Mouse (Mus musculus) midbrain, embryonic 10.5 days (tissue): ENCODE measurements around the gene Hs3st1. TPM values are rescaled to one million over a fixed set of nuclear protein-coding genes. Genes with fewer than 3 reads are reported as not detected.
"Not testable (repeated sequence)": the region's sequence is repeated elsewhere in the genome, so short reads cannot be mapped to it uniquely, and the experiment has no call there.

ENCODE experiments used
- DNase-seq: peaks from one replicate; pipeline ENCODE4 v3.0.0-alpha.2; 2017; ENCODE audit warnings: low spot score
- H3K27ac ChIP-seq: fragments of 300-500 bp; sonication (generic); replicated peaks from 2 replicates; pipeline ENCODE4 v1.5.1; 2016; ENCODE audit warnings: mild to moderate bottlenecking
- H3K27me3 ChIP-seq: fragments of 300-500 bp; sonication (generic); 2 replicates; pipeline ENCODE4 v1.6.1; 2016; ENCODE audit warnings: low read depth, mild to moderate bottlenecking; ENCODE audit not compliant: poor library complexity, severe bottlenecking
- H3K36me3 ChIP-seq: fragments of 300-500 bp; sonication (generic); 2 replicates; pipeline ENCODE4 v1.6.1; 2016; ENCODE audit warnings: mild to moderate bottlenecking, moderate library complexity
- H3K4me1 ChIP-seq: fragments of 300-500 bp; sonication (generic); 2 replicates; pipeline ENCODE4 v1.6.1; 2016
- H3K4me3 ChIP-seq: fragments of 300-500 bp; sonication (generic); 2 replicates; pipeline ENCODE4 v1.5.1; 2016; ENCODE audit warnings: mild to moderate bottlenecking, moderate library complexity
- H3K9me3 ChIP-seq: fragments of 300-500 bp; sonication (generic); replicated peaks from 2 replicates; pipeline ENCODE4 v1.6.1; 2016; ENCODE audit warnings: mild to moderate bottlenecking
- WGBS: fragments of 180-500 bp; shearing (Covaris S2); methylation state at CpG from one replicate; pipeline ENCODE4 v1.1.7; 2016; 5-methylcytosine and 5-hydroxymethylcytosine counted together
- polyA plus RNA-seq: library from polyadenylated mRNA; unstranded; fragments of >200 nt; fragmentation: Nextera tagmentation; extraction: Ambion mirVana; gene quantifications from 2 replicates; pipeline ENCODE4 v1.2.1, GENCODE M21; 2016

Gene Hs3st1
- 3.4 and 6.8 TPM in 2 replicates for polyA plus RNA-seq

DNA sequence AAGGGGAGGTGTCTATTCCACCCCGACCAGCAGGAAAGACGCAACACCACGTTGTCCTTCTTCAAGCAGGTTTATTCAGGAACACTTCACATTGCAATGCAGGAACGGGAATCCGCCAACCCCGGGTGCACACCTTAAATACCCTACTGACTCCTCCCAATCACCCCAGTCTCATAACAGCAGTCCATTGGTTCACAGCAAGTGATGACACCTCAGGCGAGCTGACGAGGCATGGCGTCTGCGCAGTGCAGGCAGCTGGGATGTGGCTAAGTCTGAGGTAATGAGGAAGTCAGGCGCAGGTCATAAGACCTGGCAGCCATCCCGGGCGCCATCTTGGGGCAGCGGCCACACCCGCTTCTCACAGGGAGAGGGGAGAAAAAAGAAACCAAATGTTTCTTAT, at the start of gene Hs3st1:
Hs3st1 (minus strand) TSS at position 101 of the 400 bp plus-strand sequence.
- not testable (repeated sequence) for H3K4me3 ChIP-seq, H3K27ac ChIP-seq, DNase-seq, H3K9me3 ChIP-seq, H3K4me1 ChIP-seq, H3K27me3 ChIP-seq, H3K36me3 ChIP-seq
- WGBS: 94% methylated on average over 15 of the region's 15 CpGs

DNA sequence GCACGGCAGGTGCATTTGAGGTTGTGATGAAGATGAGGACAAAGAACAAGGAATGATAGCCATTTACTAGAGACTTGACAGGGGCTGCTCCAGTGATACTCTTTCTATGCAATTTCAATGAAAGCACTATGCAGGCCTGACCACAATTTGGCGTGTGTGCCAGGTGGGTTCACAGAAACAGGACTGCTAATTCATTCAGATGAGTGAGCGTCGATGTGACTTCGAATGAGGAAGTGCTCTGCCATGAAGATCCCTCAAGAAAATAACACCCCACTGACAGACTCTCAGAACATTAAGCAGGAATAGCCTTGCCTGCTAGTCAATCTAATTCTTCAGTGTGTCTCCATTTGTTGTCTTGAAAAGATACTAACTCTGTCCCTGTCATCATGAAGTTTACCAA, 49.4 kb upstream of the Hs3st1 start:
- Histone ChIP-seq H3K4me1 (no peaks in the 10 kb centered on the region), H3K36me3 (no peaks in the 10 kb centered on the region), H3K9me3 (no peaks in the 10 kb centered on the region), H3K27me3 (no peaks in the 10 kb centered on the region), H3K4me3 (no peak overlapping the region), H3K27ac (no peak overlapping the region)
- DNase-seq: no peak
- 93% methylated on average over 5 of the region's 5 CpGs for WGBS

DNA sequence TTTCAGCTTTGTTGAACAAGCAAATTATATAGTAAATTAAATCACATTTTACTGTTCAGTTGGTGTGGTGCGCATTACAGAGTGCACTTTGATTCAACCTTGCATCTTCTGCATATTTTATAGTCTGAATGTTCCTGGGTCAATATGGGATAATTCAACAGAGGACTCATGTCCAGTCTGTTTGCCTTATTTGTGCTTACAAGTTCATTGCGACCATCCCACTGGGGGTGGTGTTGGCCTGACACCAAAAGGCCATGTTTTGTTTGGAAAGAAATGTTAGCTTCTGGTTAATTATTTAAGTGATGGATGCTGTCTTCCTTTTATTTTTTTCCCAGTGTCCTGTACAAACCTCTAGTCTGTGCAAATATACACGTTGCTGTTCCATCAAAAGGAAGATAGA, 48.7 kb upstream of the Hs3st1 start:
- Histone ChIP-seq H3K9me3 (no peaks in the 10 kb centered on the region), H3K27me3 (no peaks in the 10 kb centered on the region), H3K36me3 (no peaks in the 10 kb centered on the region), H3K4me1 (no peaks in the 10 kb centered on the region), H3K27ac (no peak overlapping the region), H3K4me3 (no peak overlapping the region)
- WGBS: 89% methylated on average over 3 of the region's 3 CpGs
- no peak for DNase-seq

DNA sequence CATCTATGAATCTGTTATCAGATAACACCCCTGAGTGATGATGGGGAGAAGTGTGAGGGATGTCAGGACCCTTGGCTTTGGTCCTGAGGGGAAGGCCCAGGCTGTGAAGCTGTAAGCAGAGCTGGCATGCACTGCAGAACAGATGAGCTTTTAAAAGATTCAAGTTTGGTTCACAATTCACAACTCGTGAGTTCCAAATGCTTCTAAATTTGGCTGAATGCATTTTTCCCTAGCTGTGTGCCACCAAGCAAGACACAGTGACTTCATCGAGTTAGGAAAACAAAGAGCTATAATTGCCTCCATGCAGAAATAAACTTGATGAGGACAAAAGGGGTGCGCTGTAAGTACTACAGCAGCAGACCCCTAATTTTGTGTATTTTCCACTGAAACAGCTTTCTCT, 48.2 kb upstream of the Hs3st1 start:
- H3K4me3 ChIP-seq: no peak overlapping the region
- H3K9me3 ChIP-seq: no peaks in the 10 kb centered on the region
- no peaks in the 10 kb centered on the region for H3K36me3 ChIP-seq
- H3K27me3 ChIP-seq: no peaks in the 10 kb centered on the region
- H3K27ac ChIP-seq: no peak overlapping the region
- 87% methylated on average over 3 of the region's 3 CpGs for WGBS
- DNase-seq: no peak
- H3K4me1 ChIP-seq: no peaks in the 10 kb centered on the region

DNA sequence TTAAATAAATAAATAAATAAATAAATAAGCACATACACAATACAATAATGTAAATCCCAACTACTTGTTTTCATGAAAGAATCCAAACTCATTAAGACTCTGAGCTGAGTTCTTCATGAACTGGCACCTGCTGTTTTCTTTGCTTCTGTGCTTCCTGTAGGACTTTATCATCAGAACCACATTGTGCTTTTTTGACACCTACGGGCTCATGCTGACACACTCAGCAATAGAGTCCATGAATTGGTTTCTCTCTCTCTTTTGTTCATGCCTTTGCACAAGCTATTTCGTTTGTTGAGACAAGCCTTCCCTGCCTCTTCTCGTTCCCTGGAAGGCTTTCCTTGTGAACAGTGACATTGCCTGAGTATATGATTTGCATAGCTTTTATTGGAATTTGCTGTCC, 46.8 kb upstream of the Hs3st1 start:
- no peak overlapping the region for H3K27ac ChIP-seq
- H3K27me3 ChIP-seq: no peaks in the 10 kb centered on the region
- no peaks in the 10 kb centered on the region for H3K9me3 ChIP-seq
- 75% methylated on average over 3 of the region's 3 CpGs for WGBS
- no peaks in the 10 kb centered on the region for H3K4me1 ChIP-seq
- no peak for DNase-seq
- H3K4me3 ChIP-seq: no peak overlapping the region
- H3K36me3 ChIP-seq: no peaks in the 10 kb centered on the region

DNA sequence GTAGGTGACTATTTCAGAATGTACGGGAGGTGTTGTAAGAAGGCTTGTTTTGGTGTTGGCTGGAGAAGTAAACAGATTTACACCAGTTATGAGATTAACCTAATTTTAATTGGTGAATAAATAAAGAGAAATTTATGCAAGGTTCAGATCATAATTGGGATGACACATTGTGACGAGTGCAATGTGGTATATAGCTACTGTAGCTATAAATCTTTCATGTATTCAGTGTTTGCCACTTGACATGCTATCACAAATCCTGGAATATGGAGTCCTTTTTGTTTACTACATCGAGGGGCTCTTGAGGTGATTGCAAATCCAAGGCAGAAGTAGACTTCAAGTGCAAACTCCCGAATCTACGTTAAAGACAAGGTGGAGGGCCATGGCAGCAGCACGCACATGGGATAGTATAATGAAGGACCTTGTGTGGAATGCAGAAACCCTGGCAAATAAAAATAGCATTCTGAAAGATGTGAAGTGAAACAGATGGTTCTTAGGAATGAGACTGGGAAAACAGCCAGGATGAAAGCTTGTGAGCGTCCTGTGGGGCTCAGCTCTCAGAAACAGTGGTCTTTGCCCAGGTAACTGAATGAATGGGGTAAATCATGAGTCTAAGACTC, 21.9 kb upstream of the Hs3st1 start:
- Histone ChIP-seq H3K4me3 (no peak overlapping the region), H3K4me1 (no peaks in the 10 kb centered on the region), H3K27ac (no peak overlapping the region), H3K9me3 (no peaks in the 10 kb centered on the region), H3K27me3 (peaks cover 8% of the 10 kb centered on the region; the same call in 1 of the 2 replicates), H3K36me3 (no peaks in the 10 kb centered on the region)
- WGBS: 91% methylated on average over 7 of the region's 7 CpGs
- DNase-seq: no peak

DNA sequence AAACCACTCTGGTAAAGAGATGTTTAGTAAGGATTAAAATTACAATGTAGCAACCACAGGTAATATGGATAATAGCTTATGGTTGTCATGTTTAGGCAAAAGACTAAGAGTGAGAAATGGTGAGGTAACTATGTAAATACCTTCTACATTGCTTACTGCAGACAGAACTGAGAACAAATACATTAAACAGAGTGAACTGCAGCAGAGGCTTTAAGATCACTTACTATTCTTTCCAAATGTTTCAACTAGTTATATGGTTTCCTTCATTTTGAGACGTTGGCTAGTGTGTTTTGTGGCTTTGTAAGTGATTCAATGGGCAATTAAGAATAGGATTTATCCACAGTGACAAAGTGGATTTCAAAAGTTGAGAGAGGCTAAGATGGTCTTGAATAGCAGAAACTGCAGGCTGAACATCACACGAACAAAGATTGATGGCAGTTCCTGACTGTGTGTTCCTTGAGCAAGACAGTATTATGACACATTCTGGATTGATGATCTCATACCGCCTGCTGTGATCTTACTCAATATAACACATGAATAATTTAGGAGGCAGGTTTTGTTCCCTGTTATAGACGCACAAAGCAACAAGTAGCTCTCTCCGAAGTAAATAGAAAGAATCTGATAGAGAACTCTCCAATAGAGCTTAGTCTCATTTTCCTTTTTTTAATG, 16.5 kb upstream of the Hs3st1 start:
- H3K27me3 ChIP-seq: peaks cover 8% of the 10 kb centered on the region; the same call in 1 of the 2 replicates
- H3K36me3 ChIP-seq: no peaks in the 10 kb centered on the region
- H3K4me3 ChIP-seq: no peak overlapping the region
- 58% methylated on average over 5 of the region's 5 CpGs for WGBS
- DNase-seq: no peak
- H3K9me3 ChIP-seq: no peaks in the 10 kb centered on the region
- no peak overlapping the region for H3K27ac ChIP-seq
- H3K4me1 ChIP-seq: 0 out of 2 replicates have a peak, but pooled peaks cover 3% of the 10 kb centered on the region

DNA sequence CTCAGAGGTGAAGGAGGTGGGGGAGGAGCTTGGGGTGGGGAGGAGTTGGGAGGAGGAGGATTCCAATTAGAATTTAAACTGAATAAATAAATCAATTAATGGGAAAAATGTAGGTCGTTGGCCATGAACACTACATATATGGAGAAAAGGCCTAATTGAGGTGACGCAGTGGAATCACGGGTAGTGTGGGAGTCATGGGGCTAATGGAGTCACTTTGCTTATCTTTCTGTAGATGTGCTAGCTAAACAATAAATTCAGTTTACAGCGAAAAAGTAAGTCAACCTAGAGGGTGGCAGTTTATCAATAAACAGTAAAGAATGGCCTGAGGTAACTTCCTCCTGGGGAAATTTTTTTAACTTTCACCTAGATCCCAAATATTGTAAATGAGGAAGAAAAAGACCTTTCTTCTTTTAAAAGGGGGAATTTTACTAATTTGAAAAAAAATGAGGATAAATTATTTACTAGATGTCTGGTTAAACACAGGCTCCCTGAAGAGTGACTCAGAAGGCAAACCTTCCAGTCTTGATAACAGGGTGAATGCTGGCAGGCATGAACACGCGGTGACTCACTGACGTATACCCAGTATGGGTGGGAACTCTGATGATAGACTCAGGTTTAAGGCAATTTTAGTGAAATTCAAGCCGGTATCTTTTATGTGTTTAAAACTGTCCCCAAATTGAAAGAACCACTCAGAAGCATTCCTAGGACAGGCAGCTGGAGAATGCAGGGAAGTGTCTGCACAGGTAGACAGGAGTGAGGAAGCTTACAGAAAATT, 6.6 kb upstream of the Hs3st1 start:
- no peaks in the 10 kb centered on the region for H3K4me1 ChIP-seq
- 87% methylated on average over 8 of the region's 8 CpGs for WGBS
- no peak for DNase-seq
- H3K27me3 ChIP-seq: no peaks in the 10 kb centered on the region
- no peaks in the 10 kb centered on the region for H3K36me3 ChIP-seq
- no peak overlapping the region for H3K27ac ChIP-seq
- no peaks in the 10 kb centered on the region for H3K9me3 ChIP-seq
- H3K4me3 ChIP-seq: no peak overlapping the region

DNA sequence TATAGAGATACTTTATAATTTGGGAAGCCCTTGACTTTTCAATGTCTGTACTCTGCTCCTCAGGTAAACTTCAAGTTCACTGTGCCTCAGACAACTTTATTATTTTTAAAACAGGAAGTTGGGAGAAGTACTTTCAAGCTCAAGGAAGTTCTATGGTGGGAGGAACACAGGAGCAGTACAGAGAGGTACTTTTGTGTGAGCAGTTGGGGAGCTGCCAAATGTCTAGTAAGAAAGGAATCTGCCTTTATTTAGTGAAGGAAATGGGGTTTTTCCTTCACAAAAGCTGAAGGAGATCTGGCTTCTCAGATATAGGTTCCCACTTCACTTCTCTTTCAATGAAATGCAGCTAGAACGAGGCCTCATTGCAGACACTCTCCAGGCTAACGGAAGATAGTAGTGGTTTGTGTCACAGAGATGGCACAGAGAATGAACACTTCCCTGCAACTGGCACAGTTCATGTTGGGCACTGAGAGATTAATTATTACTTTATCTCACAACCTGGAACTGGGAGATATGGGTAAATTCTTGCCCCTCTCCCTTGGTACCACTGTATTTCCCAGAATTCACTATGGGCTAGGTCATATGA, 3.7 kb upstream of the Hs3st1 start:
- Histone ChIP-seq H3K4me1 (no peaks in the 10 kb centered on the region), H3K9me3 (no peaks in the 10 kb centered on the region), H3K4me3 (no peak overlapping the region), H3K27ac (no peak overlapping the region), H3K27me3 (no peaks in the 10 kb centered on the region), H3K36me3 (no peaks in the 10 kb centered on the region)
- no peak for DNase-seq
- 91% methylated on average over 2 of the region's 2 CpGs for WGBS

DNA sequence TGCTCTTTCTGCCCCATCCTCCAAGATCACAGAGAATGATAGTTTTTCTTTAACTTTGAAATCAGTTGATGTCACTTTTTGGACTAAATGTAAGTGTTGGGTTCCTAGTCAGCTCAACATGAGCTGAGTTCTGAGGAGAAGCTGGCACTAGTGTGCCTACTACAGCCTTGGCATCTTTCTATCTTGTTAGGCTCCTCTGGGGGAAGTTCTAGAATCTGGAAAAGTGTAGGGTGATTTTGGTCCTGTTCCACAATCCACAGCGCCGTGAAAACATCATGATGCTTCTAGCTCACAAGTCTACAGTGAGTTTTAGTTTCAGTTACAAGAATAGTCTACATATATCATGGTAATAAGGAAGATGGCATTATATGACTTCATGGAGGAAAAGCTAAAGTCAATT, 18.4 kb downstream of the Hs3st1 start:
- DNase-seq: no peak
- Histone ChIP-seq H3K27me3 (no peaks in the 10 kb centered on the region), H3K4me3 (no peak overlapping the region), H3K27ac (no peak overlapping the region), H3K36me3 (no peaks in the 10 kb centered on the region), H3K9me3 (no peaks in the 10 kb centered on the region), H3K4me1 (no peaks in the 10 kb centered on the region)
- WGBS: 87% methylated on average over 2 of the region's 2 CpGs

DNA sequence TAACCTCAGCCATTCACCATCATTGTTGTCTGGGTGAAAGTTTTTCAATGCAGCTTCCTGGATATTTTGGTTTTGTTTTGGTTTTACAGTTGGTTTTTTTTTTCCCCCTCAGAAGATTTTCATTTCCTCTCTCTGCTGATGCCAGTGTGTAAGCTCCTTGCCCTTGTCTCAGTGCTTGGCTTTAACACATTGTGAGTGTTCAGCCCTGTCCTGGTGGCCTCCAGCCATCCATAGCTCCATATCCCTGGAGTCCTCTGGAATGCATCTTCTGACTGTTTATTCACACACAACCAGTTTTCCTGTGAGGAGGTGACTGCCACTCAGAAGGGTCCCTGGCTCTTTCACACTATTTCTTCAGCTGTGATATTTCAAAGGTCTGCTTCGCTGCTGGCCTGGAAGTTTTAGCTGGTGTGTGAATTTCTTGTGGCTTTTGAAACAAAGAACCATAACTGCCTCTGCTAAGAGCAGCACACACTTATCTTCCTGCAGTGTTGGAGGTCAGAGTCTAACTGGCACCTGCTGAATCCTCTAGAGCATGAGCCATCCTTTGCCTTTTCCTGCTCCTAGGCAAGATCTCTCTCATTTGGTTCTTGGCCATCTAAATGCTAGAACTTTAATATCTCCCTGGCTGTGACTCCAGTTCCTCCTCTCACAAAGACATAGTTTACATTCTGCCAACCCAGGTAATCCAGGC, 21.4 kb downstream of the Hs3st1 start:
- H3K27ac ChIP-seq: no peak overlapping the region
- H3K4me1 ChIP-seq: no peaks in the 10 kb centered on the region
- no peaks in the 10 kb centered on the region for H3K9me3 ChIP-seq
- no peak overlapping the region for H3K4me3 ChIP-seq
- 93% methylated on average over 1 of the region's 1 CpGs for WGBS
- DNase-seq: no peak
- H3K27me3 ChIP-seq: no peaks in the 10 kb centered on the region
- H3K36me3 ChIP-seq: no peaks in the 10 kb centered on the region

DNA sequence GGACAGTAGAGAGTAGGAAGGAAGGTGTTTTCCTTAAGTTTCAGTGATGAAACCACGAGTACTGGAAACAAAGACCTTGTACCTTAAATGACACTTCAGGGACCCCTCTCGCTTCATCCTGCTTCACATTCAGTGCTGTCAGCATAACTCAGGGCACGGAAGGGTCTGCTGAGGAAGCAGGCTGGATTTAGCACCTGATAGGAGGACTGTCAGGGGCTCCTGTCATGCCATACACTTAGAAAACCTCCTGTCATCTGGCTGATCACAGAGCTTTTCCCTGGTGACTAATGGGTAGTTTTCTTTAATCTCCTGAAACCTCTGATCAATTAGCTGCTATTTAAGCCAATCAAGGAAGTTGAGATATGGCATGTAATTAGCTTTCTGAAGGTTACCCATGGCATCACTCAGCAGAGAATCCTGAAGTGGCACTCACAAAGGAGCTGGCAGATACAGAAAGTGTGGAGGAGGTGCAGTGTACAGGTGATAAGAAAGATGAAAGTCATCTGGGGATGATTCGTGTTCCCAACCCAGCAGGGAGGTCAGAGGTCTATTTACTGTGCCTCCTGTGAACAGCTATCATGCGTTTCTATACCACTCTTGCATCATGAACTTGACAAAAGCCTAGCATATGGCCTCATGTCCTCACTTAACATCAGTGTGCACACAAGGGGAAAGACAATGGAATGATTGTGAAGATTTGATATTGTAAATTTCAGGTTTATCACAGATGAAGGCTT, 22.1 kb downstream of the Hs3st1 start:
- Histone ChIP-seq H3K27ac (no peak overlapping the region), H3K36me3 (no peaks in the 10 kb centered on the region), H3K4me1 (no peaks in the 10 kb centered on the region), H3K27me3 (no peaks in the 10 kb centered on the region), H3K4me3 (no peak overlapping the region), H3K9me3 (no peaks in the 10 kb centered on the region)
- DNase-seq: no peak
- WGBS: 73% methylated on average over 5 of the region's 5 CpGs
